Mouse (Mus musculus): ENCODE data around the gene Pmm2. TPM values are rescaled to one million over a fixed set of nuclear protein-coding genes. Genes with fewer than 3 reads are reported as not detected.

Pmm2 gene
- total and polyA plus RNA-seq, 2 experiments from 2014 or later: 24.6 to 27.8 TPM

GRCm38 (mm10) chr16:8676800-8677199 is 39.3 kb downstream of the Pmm2 start:
- TF ChIP-seq CTCF (IDR thresholded peaks at IDR 0.05): peak; percentile 92
- Histone ChIP-seq H3K27ac (ENCODE audit: low read depth, low read length) (no peak overlapping the region), H3K4me3 (ENCODE audit: low read depth, low read length) (no peak overlapping the region), H3K4me2 (ENCODE audit: low read depth, low read length, poor library complexity, severe bottlenecking) (no peak overlapping the region), H3K9me3 (ENCODE audit: low read length) (no peaks in the 10 kb centered on the region), H3K36me3 (ENCODE audit: insufficient read depth, low read length) (no peaks in the 10 kb centered on the region), H3K4me1 (ENCODE audit: insufficient read depth, low read length) (no peaks in the 10 kb centered on the region), H3K27me3 (ENCODE audit: insufficient read depth, low read length) (no peaks in the 10 kb centered on the region), H3K9ac (replicated peaks; ENCODE audit: low read length, poor library complexity, severe bottlenecking) (no peak overlapping the region)
- WGBS: 53% methylated on average over 4 of the region's 4 CpGs
- ATAC-seq (ENCODE audit: low FRiP score): no peak
- DNase-seq (ENCODE audit: low spot score): peak; percentile 70

DNA sequence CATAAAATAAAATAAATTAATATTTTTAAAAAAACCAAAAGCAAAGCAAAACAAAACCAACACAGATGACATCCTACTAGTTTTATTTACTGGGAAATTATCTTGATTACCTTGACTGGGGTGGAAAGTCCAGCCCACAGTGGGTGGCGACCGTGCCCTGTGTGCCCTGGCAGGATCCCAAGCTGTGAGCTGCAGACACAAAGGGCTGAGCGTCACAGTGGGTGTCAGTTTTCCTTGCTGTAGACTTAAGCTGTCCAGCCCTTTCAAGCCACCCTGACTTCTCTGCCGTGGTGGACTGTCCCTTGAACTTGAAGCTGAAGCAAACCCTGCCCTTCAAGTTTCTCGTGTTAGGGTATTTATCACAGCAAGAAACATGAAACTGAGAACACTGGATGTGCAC is 40.6 kb downstream of the Pmm2 start:
- H3K9ac ChIP-seq (replicated peaks; ENCODE audit: low read length, poor library complexity, severe bottlenecking): no peak overlapping the region
- no peak overlapping the region for H3K4me3 ChIP-seq (ENCODE audit: low read depth, low read length)
- no peaks in the 10 kb centered on the region for H3K9me3 ChIP-seq (ENCODE audit: low read length)
- H3K27ac ChIP-seq (ENCODE audit: low read depth, low read length): no peak overlapping the region
- no peaks in the 10 kb centered on the region for H3K4me1 ChIP-seq (ENCODE audit: insufficient read depth, low read length)
- no peak for ATAC-seq (ENCODE audit: low FRiP score)
- H3K4me2 ChIP-seq (ENCODE audit: low read depth, low read length, poor library complexity, severe bottlenecking): no peak overlapping the region
- no peak for DNase-seq (ENCODE audit: low spot score)
- 0 out of 2 replicates have a peak, but pooled peaks cover 3% of the 10 kb centered on the region for H3K36me3 ChIP-seq (ENCODE audit: insufficient read depth, low read length)
- WGBS: 43% methylated on average over 5 of the region's 5 CpGs
- H3K27me3 ChIP-seq (ENCODE audit: insufficient read depth, low read length): no peaks in the 10 kb centered on the region
- no peak for TF ChIP-seq CTCF (IDR thresholded peaks at IDR 0.05)

DNA sequence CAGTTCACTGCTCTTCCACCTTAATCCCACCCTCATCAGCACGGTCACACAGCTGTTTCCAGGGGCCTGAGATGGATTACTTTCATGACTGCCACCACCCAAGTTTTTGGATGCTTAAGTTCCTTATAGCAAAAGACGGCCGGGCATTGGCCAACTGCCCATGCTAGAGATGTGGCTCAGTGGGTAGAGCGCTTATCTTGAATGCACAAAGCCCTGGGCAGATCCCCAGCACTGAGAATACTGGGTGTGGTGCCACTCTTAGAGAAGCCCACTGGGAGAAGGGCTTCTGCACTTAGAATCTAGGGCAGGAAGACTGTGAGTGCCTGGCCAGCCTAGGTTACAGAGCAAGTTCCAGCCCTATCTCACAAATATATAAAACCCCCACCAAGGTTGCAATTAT is 41.2 kb downstream of the Pmm2 start:
- H3K9me3 ChIP-seq (ENCODE audit: low read length): no peaks in the 10 kb centered on the region
- no peak overlapping the region for H3K27ac ChIP-seq (ENCODE audit: low read depth, low read length)
- no peak overlapping the region for H3K4me3 ChIP-seq (ENCODE audit: low read depth, low read length)
- no peak for TF ChIP-seq CTCF (IDR thresholded peaks at IDR 0.05)
- no peaks in the 10 kb centered on the region for H3K27me3 ChIP-seq (ENCODE audit: insufficient read depth, low read length)
- ATAC-seq (ENCODE audit: low FRiP score) (no peak), DNase-seq (ENCODE audit: low spot score) (no peak)
- no peak overlapping the region for H3K9ac ChIP-seq (replicated peaks; ENCODE audit: low read length, poor library complexity, severe bottlenecking)
- 0 out of 2 replicates have a peak, but pooled peaks cover 4% of the 10 kb centered on the region for H3K36me3 ChIP-seq (ENCODE audit: insufficient read depth, low read length)
- H3K4me1 ChIP-seq (ENCODE audit: insufficient read depth, low read length): no peaks in the 10 kb centered on the region
- 77% methylated on average over 4 of the region's 4 CpGs for WGBS
- H3K4me2 ChIP-seq (ENCODE audit: low read depth, low read length, poor library complexity, severe bottlenecking): no peak overlapping the region

DNA sequence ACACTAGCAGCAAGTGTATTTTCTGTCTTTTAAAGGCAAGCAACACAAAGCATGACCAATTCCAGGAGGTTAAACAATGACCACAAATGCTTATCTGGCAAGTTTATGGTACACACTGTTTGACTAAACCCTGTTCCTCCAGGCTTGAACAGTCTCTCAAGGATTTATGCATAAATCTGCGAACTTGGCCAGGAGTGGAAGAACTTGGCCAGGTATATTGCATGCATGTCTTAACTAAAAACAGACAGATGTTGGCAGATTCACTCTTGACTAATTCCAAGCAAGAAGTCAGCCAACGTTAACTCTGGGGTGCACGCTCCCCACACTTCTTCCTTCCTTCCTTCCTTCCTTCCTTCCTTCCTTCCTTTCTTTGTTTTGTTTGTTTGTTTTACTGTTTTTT is 42.3 kb downstream of the Pmm2 start:
- Histone ChIP-seq H3K4me3 (ENCODE audit: low read depth, low read length) (no peak overlapping the region), H3K36me3 (ENCODE audit: insufficient read depth, low read length) (0 out of 2 replicates have a peak, but pooled peaks cover 6% of the 10 kb centered on the region), H3K27ac (ENCODE audit: low read depth, low read length) (no peak overlapping the region), H3K4me2 (ENCODE audit: low read depth, low read length, poor library complexity, severe bottlenecking) (no peak overlapping the region), H3K27me3 (ENCODE audit: insufficient read depth, low read length) (no peaks in the 10 kb centered on the region), H3K9ac (replicated peaks; ENCODE audit: low read length, poor library complexity, severe bottlenecking) (no peak overlapping the region), H3K9me3 (ENCODE audit: low read length) (no peaks in the 10 kb centered on the region), H3K4me1 (ENCODE audit: insufficient read depth, low read length) (no peaks in the 10 kb centered on the region)
- DNase-seq (ENCODE audit: low spot score) (no peak), ATAC-seq (ENCODE audit: low FRiP score) (no peak)
- TF ChIP-seq CTCF (IDR thresholded peaks at IDR 0.05): no peak
- 78% methylated on average over 3 of the region's 3 CpGs for WGBS

GRCm38 (mm10) chr16:8680470-8680869 is 43.0 kb downstream of the Pmm2 start, which contains the start of gene Gm5767:
Gm5767 (plus strand) TSS chr16:8680770.
- H3K27me3 ChIP-seq (ENCODE audit: insufficient read depth, low read length): no peaks in the 10 kb centered on the region
- H3K9me3 ChIP-seq (ENCODE audit: low read length): no peaks in the 10 kb centered on the region
- WGBS: 81% methylated on average over 5 of the region's 5 CpGs
- no peak within 1 kb of the TSS for H3K27ac ChIP-seq (ENCODE audit: low read depth, low read length)
- ATAC-seq (ENCODE audit: low FRiP score): no peak
- H3K4me3 ChIP-seq (ENCODE audit: low read depth, low read length): no peak within 1 kb of the TSS
- no peak for TF ChIP-seq CTCF (IDR thresholded peaks at IDR 0.05)
- H3K9ac ChIP-seq (replicated peaks; ENCODE audit: low read length, poor library complexity, severe bottlenecking): no peak within 1 kb of the TSS
- no peak for DNase-seq (ENCODE audit: low spot score)
- H3K4me2 ChIP-seq (ENCODE audit: low read depth, low read length, poor library complexity, severe bottlenecking): no peak within 1 kb of the TSS
- H3K4me1 ChIP-seq (ENCODE audit: insufficient read depth, low read length): no peaks in the 10 kb centered on the region
- 0 out of 2 replicates have a peak, but pooled peaks cover 6% of the 10 kb centered on the region for H3K36me3 ChIP-seq (ENCODE audit: insufficient read depth, low read length)

- Histone ChIP-seq H3K4me2 (ENCODE audit: low read depth, low read length, poor library complexity, severe bottlenecking) (no peak overlapping the region), H3K4me1 (ENCODE audit: insufficient read depth, low read length) (no peaks in the 10 kb centered on the region), H3K27me3 (ENCODE audit: insufficient read depth, low read length) (no peaks in the 10 kb centered on the region), H3K36me3 (ENCODE audit: insufficient read depth, low read length) (peaks cover 20% of the 10 kb centered on the region; the same call in 1 of the 2 replicates), H3K27ac (ENCODE audit: low read depth, low read length) (no peak overlapping the region), H3K9me3 (ENCODE audit: low read length) (no peaks in the 10 kb centered on the region), H3K4me3 (ENCODE audit: low read depth, low read length) (no peak overlapping the region), H3K9ac (replicated peaks; ENCODE audit: low read length, poor library complexity, severe bottlenecking) (no peak overlapping the region)
- ATAC-seq (ENCODE audit: low FRiP score) (no peak), DNase-seq (ENCODE audit: low spot score) (no peak)
- 83% methylated on average over 4 of the region's 4 CpGs for WGBS
- TF ChIP-seq CTCF (IDR thresholded peaks at IDR 0.05): no peak
Observed at GRCm38 (mm10) chr16:8685087-8685486, 47.6 kb downstream of the Pmm2 start.

Measured in midbrain, postnatal 0 days (tissue).